Comparison of ENCODE assay signal across 9 mouse cellular contexts in the genomic region with DNA sequence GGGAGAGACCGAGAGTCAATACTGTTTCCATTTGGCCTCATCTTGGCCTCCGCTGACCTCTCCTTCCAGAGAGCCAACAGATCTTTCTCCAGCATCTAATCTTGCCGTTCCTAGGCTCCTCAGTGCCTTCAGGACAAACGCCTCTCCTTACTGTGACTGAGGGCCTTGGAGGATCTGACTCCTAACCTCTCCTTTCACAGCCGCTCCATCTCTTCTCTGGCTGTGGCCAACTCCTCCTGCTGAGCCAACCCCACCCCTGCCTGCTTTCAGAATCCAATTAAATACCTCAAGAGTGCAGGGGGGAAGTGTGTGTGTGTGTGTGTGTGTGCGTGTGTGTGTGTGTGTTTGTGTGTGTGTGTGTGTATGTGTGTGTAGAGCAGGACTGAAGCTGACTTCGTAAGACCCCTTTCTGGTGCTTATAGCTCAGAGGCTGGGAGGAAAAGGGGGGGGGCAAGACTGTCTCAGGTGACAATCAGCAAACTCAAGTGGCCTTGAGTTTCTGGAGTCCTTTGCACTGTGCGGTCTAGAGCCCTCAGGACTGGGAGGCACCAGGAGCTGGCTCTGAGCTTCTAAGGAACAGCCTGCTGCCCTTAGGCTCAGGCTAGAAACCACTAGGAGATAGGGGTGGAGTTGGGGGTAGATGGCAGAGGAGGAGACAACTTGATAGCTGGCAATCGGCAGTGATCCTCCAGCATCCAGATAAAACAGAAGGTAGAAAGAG. TPM values are rescaled to one million over a fixed set of nuclear protein-coding genes. Genes with fewer than 3 reads are reported as not detected.
DNase-seq lines count a peak whose midpoint lies in the region; ATAC-seq and TF ChIP-seq lines count a peak whose summit lies in the region.
"Had no signal": no experiment of that assay in that cellular context is flagged by ENCODE, and none has a peak within 500 bp of the region (broad histone marks: within the 10 kb centered on the region; RNA-seq: fewer than 3 reads in every experiment).

No protein-coding gene starts in this region.

- no peak for TF ChIP-seq CTCF in heart, adult 2 months (IDR thresholded peaks at IDR 0.05)

- no peaks in the 10 kb centered on the region for H3K9me3 ChIP-seq in hindbrain, embryonic 16.5 days (ENCODE audit: control insufficient read depth, low read length)
- H3K9me3 ChIP-seq in midbrain, embryonic 10.5 days (replicated peaks), result no peaks in the 10 kb centered on the region

- no peaks in the 10 kb centered on the region for H3K27me3 ChIP-seq in heart, adult 2 months (ENCODE audit: control insufficient read depth, insufficient read depth, low read length)
- H3K27me3 ChIP-seq in hindbrain, embryonic 16.5 days (replicated peaks; ENCODE audit: control insufficient read depth, insufficient read depth, low read length), result no peaks in the 10 kb centered on the region
- no peaks in the 10 kb centered on the region for H3K27me3 ChIP-seq in midbrain, embryonic 10.5 days (ENCODE audit: low read depth, poor library complexity, severe bottlenecking)

- no peak overlapping the region for H3K4me3 ChIP-seq in heart, adult 2 months
- H3K4me3 ChIP-seq in hindbrain, embryonic 16.5 days (ENCODE audit: low read length), result no peak overlapping the region
- H3K4me3 ChIP-seq in midbrain, embryonic 10.5 days, result no peak overlapping the region

- DNase-seq in heart, adult 2 months, result no peak
- no peak for DNase-seq in heart, adult 9 months (ENCODE audit: low spot score in 2 of 2)
- peak; percentile 17 for DNase-seq in NIH3T3 (ENCODE audit: low read depth)
- DNase-seq in midbrain, embryonic 10.5 days (ENCODE audit: low spot score), result no peak
- no peak for DNase-seq in yolk sac, embryonic 10.5 days (ENCODE audit: low spot score)
- DNase-seq in gastrocnemius, postnatal 4 days (ENCODE audit: low spot score in 2 of 2), result no peak

- peak overlapping the region; percentile 59 for H3K27ac ChIP-seq in heart, adult 2 months
- H3K27ac ChIP-seq in hindbrain, embryonic 16.5 days (ENCODE audit: low read depth, low read length), result peak overlapping the region; percentile 60; the same call in 1 of the 2 replicates
- 0 out of 2 replicates have a peak overlapping the region, but pooled peaks have one; percentile 10 for H3K27ac ChIP-seq in midbrain, embryonic 10.5 days (replicated peaks)
- H3K27ac ChIP-seq: liver, embryonic 14.5 days had no signal

- H3K9ac ChIP-seq in heart, adult 2 months (ENCODE audit: low read depth, low read length), result no peak overlapping the region
- H3K9ac ChIP-seq in hindbrain, embryonic 16.5 days (ENCODE audit: low read depth, low read length), result no peak overlapping the region; the same call in 1 of the 2 replicates
- H3K9ac ChIP-seq: liver, embryonic 14.5 days had no signal

- H3K4me1 ChIP-seq in heart, adult 2 months (ENCODE audit: control insufficient read depth, insufficient read depth, low read length), result peaks cover 25% of the 10 kb centered on the region
- peaks cover 24% of the 10 kb centered on the region for H3K4me1 ChIP-seq in hindbrain, embryonic 16.5 days (ENCODE audit: control insufficient read depth, insufficient read depth, low read depth, low read length)
- peaks cover 27% of the 10 kb centered on the region for H3K4me1 ChIP-seq in midbrain, embryonic 10.5 days

- H3K4me2 ChIP-seq in hindbrain, embryonic 16.5 days (ENCODE audit: low read length), result no peak overlapping the region

- H3K79me2 ChIP-seq in heart, adult 2 months (replicated peaks; ENCODE audit: control insufficient read depth, insufficient read depth, low read length), result no peaks in the 10 kb centered on the region

- WGBS in heart, adult 2 months, result 46% methylated on average over 9 of the region's 9 CpGs
- WGBS in hindbrain, embryonic 16.5 days, result 34% methylated on average over 9 of the region's 9 CpGs
- 47% methylated on average over 9 of the region's 9 CpGs for WGBS in midbrain, embryonic 10.5 days

- intact Hi-C loops in heart, adult 2 months (cut with DNase I), result no loop called here

- no peaks in the 10 kb centered on the region for H3K36me3 ChIP-seq in heart, adult 2 months (ENCODE audit: control insufficient read depth, insufficient read depth, low read length)
- H3K36me3 ChIP-seq in hindbrain, embryonic 16.5 days (ENCODE audit: control insufficient read depth, insufficient read depth, low read length), result no peaks in the 10 kb centered on the region
- no peaks in the 10 kb centered on the region for H3K36me3 ChIP-seq in midbrain, embryonic 10.5 days

- peak; percentile 38; the same call in 1 of the 2 replicates for ATAC-seq in hindbrain, embryonic 16.5 days
- no peak for ATAC-seq in erythroid progenitor cell, adult 5-6 weeks (replicated peaks; ENCODE audit: low FRiP score, poor library complexity, severe bottlenecking)

- TF ChIP-seq EP300 in heart, adult 2 months (IDR thresholded peaks at IDR 0.05; ENCODE audit: insufficient read depth, low read depth, low read length), result no peak

- TF ChIP-seq POLR2A in heart, adult 2 months (IDR thresholded peaks at IDR 0.05; ENCODE audit: insufficient read depth, low read depth, low read length), result peak; percentile 35; the same call in 1 of the 2 replicates

RNA-seq across cellular contexts. Expression of a gene that starts 59.7 kb away (rescaled TPM):
- total RNA-seq in heart, adult 2 months (2021), result 10 to 100 TPM; 32.8 to 38.8 TPM
- polyA plus RNA-seq in heart, adult 2 months (2012; rRNA removed), result 17.2 and 19.2 TPM in 2 replicates
- polyA plus RNA-seq in hindbrain, embryonic 16.5 days (2015; fragmentation: Nextera tagmentation; extraction: Ambion mirVana), result 3.2 TPM in 2 replicates
- 0.49 and 1.0 TPM in 2 replicates for polyA plus RNA-seq in midbrain, embryonic 10.5 days (2016; fragmentation: Nextera tagmentation; extraction: Ambion mirVana)
- total RNA-seq in erythroid progenitor cell, adult 5-6 weeks (2015; ENCODE audit: low replicate concordance), result not detected in 2 replicates
- total RNA-seq in erythroid progenitor cell, adult 5-6 weeks (2017; ENCODE audit: low replicate concordance), result not detected in 2 replicates
- 10 to 100 TPM; 38.0 to 42.7 TPM for total RNA-seq in gastrocnemius, postnatal 4 days (2021)

Comparison
In these comparisons a context has a peak if more than half of its experiments do, and no peak if none do; other contexts are left out.
1. H3K27ac ChIP-seq: peak in every context shown above with its lines; median percentile 60 in hindbrain, embryonic 16.5 days; 59 in heart, adult 2 months; 10 in midbrain, embryonic 10.5 days.
2. RNA of a gene that starts 59.7 kb away (total RNA-seq): 38.0 to 42.7 TPM in gastrocnemius, postnatal 4 days and 32.8 to 38.8 TPM in heart, adult 2 months; not detected in erythroid progenitor cell, adult 5-6 weeks; every median in the first group is over 10 times any median in the second.